Mouse (Mus musculus) ES-E14 (cell line): ENCODE measurements around the gene Usp37. TPM values are rescaled to one million over a fixed set of nuclear protein-coding genes. Genes with fewer than 3 reads are reported as not detected.
A peak's percentile ranks its signal among the peaks of the same experiment; 100 is the strongest.

Source experiments
- DNase-seq: peaks from one replicate; pipeline ENCODE4 v3.0.0-alpha.2; 2013; ENCODE audit warnings: low read depth, low spot score
- H3K27ac ChIP-seq: 2 replicates; pipeline ENCODE4 v1.5.1; 2012; ENCODE audit warnings: low read depth, mild to moderate bottlenecking, low read length, moderate library complexity, mixed read lengths; ENCODE audit not compliant: poor library complexity, insufficient read depth, severe bottlenecking
- H3K36me3 ChIP-seq: 2 replicates; pipeline ENCODE4 v1.6.1; 2012; ENCODE audit warnings: mild to moderate bottlenecking, low read length, moderate library complexity, mixed read lengths; ENCODE audit not compliant: control insufficient read depth, poor library complexity, insufficient read depth, severe bottlenecking
- H3K4me1 ChIP-seq, 2 experiments: fragments of 150-350 bp in 1 of 2; sonication (generic) in 1 of 2; 2 replicates each; pipeline ENCODE4 v1.6.1; 2012; ENCODE audit warnings: low read length in 2 of 2, mild to moderate bottlenecking in 1 of 2, mixed read lengths in 1 of 2; ENCODE audit not compliant: control insufficient read depth in 2 of 2, insufficient read depth in 2 of 2, poor library complexity in 1 of 2
- H3K4me3 ChIP-seq, 2 experiments: fragments of 150-350 bp in 1 of 2; sonication (generic) in 1 of 2; 2 replicates each; pipeline ENCODE4 v1.5.1; 2012; ENCODE audit warnings: low read length in 2 of 2, low read depth in 1 of 2, mild to moderate bottlenecking in 1 of 2, mixed read lengths in 1 of 2; ENCODE audit not compliant: insufficient read depth in 1 of 2, poor library complexity in 1 of 2, severe bottlenecking in 1 of 2
- H3K9ac ChIP-seq: 2 replicates; pipeline ENCODE4 v1.6.1; 2012; ENCODE audit warnings: low read depth, mild to moderate bottlenecking, low read length, mixed read lengths; ENCODE audit not compliant: poor library complexity, insufficient read depth, severe bottlenecking
- H3K9me3 ChIP-seq: fragments of 150-350 bp; sonication (generic); 2 replicates; pipeline ENCODE4 v1.6.1; 2012; ENCODE audit warnings: low read depth, mild to moderate bottlenecking, low read length; ENCODE audit not compliant: control insufficient read depth, insufficient read depth
- CHD2 ChIP-seq: IDR thresholded peaks from 2 replicates; pipeline ENCODE4 v1.6.1; 2014; ENCODE audit warnings: mild to moderate bottlenecking, low read depth, low read length, inconsistent platforms
- HCFC1 ChIP-seq: IDR thresholded peaks from 2 replicates; pipeline ENCODE4 v1.6.1; 2012; ENCODE audit warnings: low read length, inconsistent platforms, borderline replicate concordance; ENCODE audit not compliant: insufficient read depth
- MAFK ChIP-seq: IDR thresholded peaks from 2 replicates; pipeline ENCODE4 v1.6.1; 2014; ENCODE audit warnings: mild to moderate bottlenecking, low read depth, low read length, inconsistent platforms; ENCODE audit not compliant: insufficient read depth
- ZC3H11A ChIP-seq: IDR thresholded peaks from 2 replicates; pipeline ENCODE4 v1.6.1; 2012; ENCODE audit warnings: low read depth, mild to moderate bottlenecking, inconsistent platforms, low read length, borderline replicate concordance
- ZNF384 ChIP-seq: IDR thresholded peaks from 2 replicates; pipeline ENCODE4 v1.6.1; 2012; ENCODE audit warnings: low read depth, low read length, inconsistent platforms
- in situ Hi-C, 2 experiments: fragments of 600-800 bp; cut with MboI; formaldehyde crosslinking; loops; one replicate each; pipeline ENCODE4 v1.15.1; 2025; ENCODE audit warnings: low sequenced_read_pairs in 2 of 2, inconsistent platforms in 1 of 2; ENCODE audit not compliant: unreplicated experiment in 2 of 2
- total RNA-seq: library from RNA; depleted of rRNA; stranded (reverse); fragments of 300-350 nt; gene quantifications from 2 replicates; pipeline ENCODE4 v1.2.3, GENCODE M21; 2012

Usp37 gene
- total RNA-seq, 1 experiment: 44.8 TPM

GRCm38 (mm10) chr1:74582621-74583020 lies 38.5 kb upstream of the Usp37 start:
- H3K27ac ChIP-seq: no peak overlapping the region; the same call in 1 of the 2 replicates
- H3K36me3 ChIP-seq: peaks cover 24% of the 10 kb centered on the region
- in situ Hi-C loops: no loop called here
- H3K9ac ChIP-seq: no peak overlapping the region
- H3K4me3 ChIP-seq: 0 out of 4 replicates have a peak overlapping the region, but pooled peaks of 1 of the 2 experiments have one; percentile 10
- no peak for TF ChIP-seq HCFC1
- no peak for TF ChIP-seq CHD2
- no peak for TF ChIP-seq ZC3H11A
- no peak for TF ChIP-seq MAFK
- no peak for TF ChIP-seq ZNF384
- peaks cover 0 to 4% of the 10 kb centered on the region in 2 experiments; a peak in 1 of 4 replicates for H3K4me1 ChIP-seq
- no peak for DNase-seq
- H3K9me3 ChIP-seq: no peaks in the 10 kb centered on the region

GRCm38 (mm10) chr1:74569739-74570719 lies 25.9 kb upstream of the Usp37 start:
- TF ChIP-seq HCFC1: no peak
- TF ChIP-seq MAFK: no peak
- TF ChIP-seq ZNF384: no peak
- no peak for TF ChIP-seq ZC3H11A
- TF ChIP-seq CHD2: no peak
- Histone ChIP-seq H3K36me3 (peaks cover 56% of the 10 kb centered on the region), H3K9ac (no peak overlapping the region), H3K27ac (no peak overlapping the region), H3K4me1 (peaks cover 0 to 4% of the 10 kb centered on the region in 2 experiments; a peak in 1 of 4 replicates), H3K4me3 (no peak overlapping the region), H3K9me3 (no peaks in the 10 kb centered on the region)
- no peak for DNase-seq
- in situ Hi-C loops: no loop called here

- Histone ChIP-seq H3K36me3 (peaks cover 32% of the 10 kb centered on the region), H3K9ac (no peak overlapping the region), H3K4me1 (peaks cover 0 to 4% of the 10 kb centered on the region in 2 experiments; a peak in 1 of 4 replicates), H3K4me3 (no peak overlapping the region), H3K27ac (no peak overlapping the region), H3K9me3 (no peaks in the 10 kb centered on the region)
- no peak for DNase-seq
- no peak for TF ChIP-seq ZNF384
- no peak for TF ChIP-seq HCFC1
- TF ChIP-seq CHD2: no peak
- TF ChIP-seq ZC3H11A: no peak
- TF ChIP-seq MAFK: no peak
- in situ Hi-C loops: no loop called here
These were observed 21.8 kb upstream of the Usp37 start for GRCm38 (mm10) chr1:74565834-74566233.

GRCm38 (mm10) chr1:74559061-74559460 lies 15.0 kb upstream of the Usp37 start:
- TF ChIP-seq HCFC1: no peak
- TF ChIP-seq CHD2: no peak
- no peak for TF ChIP-seq MAFK
- no peak for TF ChIP-seq ZC3H11A
- TF ChIP-seq ZNF384: no peak
- DNase-seq: no peak

More at GRCm38 (mm10) chr1:74559061-74559460, 15.0 kb upstream of the Usp37 start:
- in situ Hi-C loops: no loop called here
- H3K9me3 ChIP-seq: no peaks in the 10 kb centered on the region
- no peaks in the 10 kb centered on the region; the same call in 1 of the 2 replicates for H3K36me3 ChIP-seq
- H3K9ac ChIP-seq: no peak overlapping the region
- no peak overlapping the region for H3K4me3 ChIP-seq
- H3K4me1 ChIP-seq: no peaks in the 10 kb centered on the region
- no peak overlapping the region for H3K27ac ChIP-seq
